Mouse (Mus musculus): ENCODE results near the gene Etl4.

GRCm38 (mm10) chr2:20588631-20589030 is 679.1 kb downstream of the Etl4 start:
- no peak for TF ChIP-seq POLR2A (IDR thresholded peaks at IDR 0.05; ENCODE audit: borderline replicate concordance, extremely low read depth, low read depth, low read length)
- TF ChIP-seq CTCF (IDR thresholded peaks at IDR 0.05; ENCODE audit: insufficient read depth, low read length): no peak

All from lung, adult 2 months (tissue).